Mouse (Mus musculus): ENCODE measurements at regions not wholly inside any gene's neighbourhood (a gene's known extent, or its start where the extent isn't known, plus 50 kb on each side); places are given as distances from the start of the nearest gene placed in this dataset.

DNA sequence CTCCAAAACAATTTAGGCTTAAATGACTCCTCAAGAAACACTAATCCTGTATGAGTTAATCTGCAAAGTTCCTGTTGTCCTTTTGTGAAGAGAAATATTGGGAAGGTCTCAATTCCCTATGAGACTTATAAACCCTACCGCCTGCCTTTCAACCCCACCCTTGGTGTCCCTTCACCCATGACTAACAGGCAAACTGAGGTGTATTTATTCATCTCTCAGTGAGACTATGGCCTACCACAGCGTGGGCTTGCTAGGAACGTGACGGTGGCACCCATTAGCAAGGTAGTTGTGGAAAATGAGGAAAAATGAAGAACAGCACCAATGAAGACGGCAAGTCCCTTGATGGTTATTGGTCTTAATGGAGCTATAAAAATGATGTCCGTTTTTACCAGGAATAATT is 181.0 kb upstream of the Tle1 start:
- WGBS, result 28% methylated on average over 6 of the region's 6 CpGs
- no peak for ATAC-seq (replicated peaks)
- peak overlapping the region; percentile 44; the same call in 1 of the 2 replicates for H3K4me2 ChIP-seq

DNA sequence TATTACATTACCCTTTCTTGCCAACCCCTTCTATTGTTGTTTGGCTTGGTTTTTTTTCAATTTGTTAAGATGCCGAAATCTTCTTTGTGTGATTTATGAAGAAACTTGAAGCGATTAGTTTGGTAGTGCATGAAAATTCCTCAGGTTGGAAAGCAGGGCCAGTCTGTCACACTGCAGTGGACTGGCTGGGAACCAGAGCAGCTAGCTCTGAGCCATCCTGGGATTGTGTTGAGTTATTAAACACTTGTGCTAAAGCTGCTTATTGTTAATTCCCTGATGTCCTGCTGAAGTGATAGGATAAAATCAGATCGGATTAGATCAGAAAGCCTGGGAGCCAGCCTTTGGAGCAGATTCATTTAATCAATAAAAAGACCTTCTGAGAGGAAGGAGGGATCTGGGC is 180.4 kb upstream of the Tle1 start:
- 12% methylated on average over 3 of the region's 3 CpGs for WGBS
- Histone ChIP-seq H3K4me3 (no peak overlapping the region), H3K4me1 (peaks cover 52% of the 10 kb centered on the region)

More for the DNA sequence above, 181.0 kb upstream of the Tle1 start:
- H3K4me1 ChIP-seq, result peaks cover 52% of the 10 kb centered on the region
- H3K36me3 ChIP-seq (replicated peaks), result no peaks in the 10 kb centered on the region
- no peak overlapping the region for H3K4me3 ChIP-seq
- no peaks in the 10 kb centered on the region; the same call in 1 of the 2 replicates for H3K27me3 ChIP-seq (replicated peaks)
- no peak overlapping the region for H3K9ac ChIP-seq
- H3K9me3 ChIP-seq, result no peaks in the 10 kb centered on the region
- no peak overlapping the region; the same call in 1 of the 2 replicates for H3K27ac ChIP-seq

DNA sequence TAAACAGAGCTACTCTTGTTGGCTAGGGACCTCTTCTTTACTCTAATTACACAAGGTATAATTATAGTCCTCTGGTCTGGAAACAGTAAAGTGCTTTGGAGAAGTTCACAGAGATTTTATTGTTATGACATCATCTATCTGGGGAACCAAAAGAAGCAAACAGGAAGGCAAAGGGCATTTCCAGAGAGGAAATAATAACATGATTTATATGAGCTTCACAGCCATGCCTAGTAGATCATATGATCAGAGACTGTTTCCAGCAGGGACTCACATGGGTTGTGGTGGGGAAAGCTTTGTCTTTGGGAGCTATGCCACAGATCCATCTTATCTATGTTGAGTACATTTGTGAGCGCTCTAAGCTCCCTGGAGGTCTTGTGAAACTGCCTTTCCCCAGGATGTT is 178.8 kb upstream of the Tle1 start:
- H3K27ac ChIP-seq, result no peak overlapping the region
- peaks cover 37% of the 10 kb centered on the region for H3K4me1 ChIP-seq
- no peak overlapping the region for H3K4me2 ChIP-seq
- no peak overlapping the region for H3K4me3 ChIP-seq
- H3K9ac ChIP-seq, result no peak overlapping the region
- peaks cover 5% of the 10 kb centered on the region; the same call in 1 of the 2 replicates for H3K27me3 ChIP-seq (replicated peaks)
- no peaks in the 10 kb centered on the region for H3K36me3 ChIP-seq (replicated peaks)
- 95% methylated on average over 1 of the region's 1 CpGs for WGBS
- no peak for ATAC-seq (replicated peaks)
- H3K9me3 ChIP-seq, result no peaks in the 10 kb centered on the region

More for the DNA sequence above, 180.4 kb upstream of the Tle1 start:
- Histone ChIP-seq H3K9me3 (no peaks in the 10 kb centered on the region), H3K27ac (no peak overlapping the region), H3K27me3 (replicated peaks) (no peaks in the 10 kb centered on the region; the same call in 1 of the 2 replicates), H3K36me3 (replicated peaks) (no peaks in the 10 kb centered on the region), H3K4me2 (no peak overlapping the region), H3K9ac (no peak overlapping the region)
- ATAC-seq (replicated peaks), result no peak

DNA sequence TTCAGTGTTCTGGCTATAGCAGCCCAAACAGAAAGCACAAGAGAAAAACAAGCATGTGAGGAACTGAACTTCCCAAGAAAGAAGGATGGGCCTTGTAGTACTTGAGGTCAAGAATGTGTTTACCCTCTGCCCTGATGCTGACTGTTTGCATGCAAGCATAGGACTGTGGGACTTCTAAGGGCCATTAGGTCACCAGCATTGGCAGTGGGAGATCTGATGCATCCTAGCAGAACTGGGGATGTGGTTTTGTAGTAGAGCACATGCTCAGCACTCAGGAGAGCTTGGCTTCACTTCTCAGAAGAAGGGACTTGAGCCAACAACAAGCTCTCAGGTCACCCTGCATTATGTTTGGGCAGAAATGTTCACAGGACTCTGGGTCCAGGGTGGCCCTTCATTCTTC is 178.3 kb upstream of the Tle1 start:
- Histone ChIP-seq H3K27me3 (replicated peaks) (peaks cover 5% of the 10 kb centered on the region; the same call in 1 of the 2 replicates), H3K4me1 (peaks cover 32% of the 10 kb centered on the region), H3K36me3 (replicated peaks) (no peaks in the 10 kb centered on the region), H3K9ac (no peak overlapping the region), H3K4me2 (no peak overlapping the region), H3K27ac (no peak overlapping the region), H3K4me3 (no peak overlapping the region), H3K9me3 (no peaks in the 10 kb centered on the region)
- ATAC-seq (replicated peaks), result no peak

DNA sequence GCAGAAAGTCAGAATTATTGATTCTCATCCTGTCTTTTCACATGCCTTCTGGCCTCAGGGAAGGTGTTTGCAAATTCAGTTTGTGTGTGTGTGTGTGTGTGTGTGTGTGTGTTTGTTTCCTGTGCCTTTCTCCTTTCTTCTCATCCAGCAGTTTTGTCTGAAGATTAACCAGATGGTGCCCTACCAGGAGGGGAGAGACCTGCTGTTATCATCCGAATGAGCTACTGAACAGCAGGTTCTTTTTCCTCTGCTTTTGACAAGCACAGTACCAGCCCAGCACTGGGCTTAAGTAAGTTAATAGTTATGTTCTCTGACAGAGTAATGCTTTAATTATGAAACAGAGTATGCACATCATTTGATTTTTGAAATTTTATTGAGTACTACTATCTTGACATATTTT is 176.8 kb upstream of the Tle1 start:
- ATAC-seq (replicated peaks), result no peak
- Histone ChIP-seq H3K4me1 (peaks cover 17% of the 10 kb centered on the region), H3K9ac (no peak overlapping the region), H3K4me2 (no peak overlapping the region), H3K36me3 (replicated peaks) (no peaks in the 10 kb centered on the region), H3K27me3 (replicated peaks) (peaks cover 5% of the 10 kb centered on the region), H3K9me3 (no peaks in the 10 kb centered on the region), H3K27ac (no peak overlapping the region), H3K4me3 (no peak overlapping the region)
- 39% methylated on average over 1 of the region's 1 CpGs for WGBS

DNA sequence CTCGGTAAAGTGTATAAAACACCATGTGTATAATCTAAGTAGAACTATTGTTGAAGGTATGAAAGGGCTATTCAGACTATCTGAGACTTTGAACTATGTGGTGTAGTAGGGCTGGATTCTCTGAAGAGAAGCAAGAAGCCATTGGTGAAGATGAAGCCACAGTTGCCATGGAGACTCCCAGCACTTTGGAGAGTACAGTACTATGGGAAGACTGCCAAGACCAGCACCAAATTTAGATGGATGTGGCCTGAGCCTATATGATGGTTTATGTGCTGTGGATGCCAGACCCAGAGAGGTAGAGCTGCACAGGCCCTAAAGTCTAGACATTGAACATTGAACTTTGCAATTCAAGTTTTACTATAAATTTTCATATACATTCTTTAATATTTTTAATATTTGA is 151.3 kb upstream of the Tle1 start:
- no peak for ATAC-seq (replicated peaks)

DNA sequence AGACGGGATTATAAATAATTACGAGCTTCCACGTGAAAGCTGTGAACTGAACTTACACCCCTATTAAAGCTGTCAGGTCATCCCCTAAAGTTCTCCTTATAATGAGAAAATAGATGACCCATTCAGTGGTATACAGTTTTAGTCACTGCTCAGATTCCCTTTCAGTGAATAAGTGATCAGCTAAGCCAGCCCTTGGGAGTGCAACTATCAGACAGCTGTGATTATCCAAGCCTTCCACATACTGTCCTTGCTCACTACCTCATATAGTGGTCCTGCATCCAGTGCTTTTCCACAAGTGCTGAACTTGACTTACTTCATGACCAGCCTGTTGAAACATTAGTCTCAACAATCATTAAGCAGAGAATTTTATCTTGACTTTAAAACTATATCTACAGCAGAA is 131.2 kb upstream of the Tle1 start:
- WGBS, result 74% methylated on average over 3 of the region's 3 CpGs
- no peaks in the 10 kb centered on the region for H3K27me3 ChIP-seq (replicated peaks)
- no peak for ATAC-seq (replicated peaks)

More for the DNA sequence above, 151.3 kb upstream of the Tle1 start:
- H3K36me3 ChIP-seq (replicated peaks), result no peaks in the 10 kb centered on the region
- H3K27ac ChIP-seq, result no peak overlapping the region
- no peak overlapping the region for H3K4me3 ChIP-seq
- H3K4me1 ChIP-seq, result no peaks in the 10 kb centered on the region
- H3K27me3 ChIP-seq (replicated peaks), result no peaks in the 10 kb centered on the region
- H3K9me3 ChIP-seq, result no peaks in the 10 kb centered on the region
- no peak overlapping the region for H3K4me2 ChIP-seq
- H3K9ac ChIP-seq, result no peak overlapping the region
- WGBS, result 32% methylated on average over 1 of the region's 1 CpGs

DNA sequence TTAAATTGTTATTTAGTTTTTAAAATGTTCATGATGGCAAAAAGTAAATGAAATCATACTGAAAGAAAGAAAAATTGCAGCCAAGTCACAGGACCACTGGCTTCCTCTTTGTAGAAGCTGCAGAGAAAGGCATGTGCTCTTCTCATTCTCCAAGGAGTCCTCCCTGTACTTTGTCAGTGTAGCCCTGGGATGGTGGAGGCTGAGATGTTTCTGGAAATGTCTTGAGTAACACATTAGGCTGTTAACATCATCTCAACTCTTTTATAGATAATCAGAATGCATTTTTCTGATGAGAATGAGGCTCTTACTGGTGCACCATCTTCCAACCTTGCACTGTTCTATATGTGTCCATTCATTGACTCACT is 128.3 kb upstream of the Tle1 start:
- Histone ChIP-seq H3K4me1 (no peaks in the 10 kb centered on the region), H3K27me3 (replicated peaks) (no peaks in the 10 kb centered on the region), H3K9ac (no peak overlapping the region), H3K4me2 (no peak overlapping the region), H3K4me3 (no peak overlapping the region), H3K9me3 (no peaks in the 10 kb centered on the region), H3K27ac (no peak overlapping the region), H3K36me3 (replicated peaks) (no peaks in the 10 kb centered on the region)
- no peak for ATAC-seq (replicated peaks)

More for the DNA sequence above, 131.2 kb upstream of the Tle1 start:
- Histone ChIP-seq H3K4me3 (no peak overlapping the region), H3K9me3 (no peaks in the 10 kb centered on the region), H3K9ac (no peak overlapping the region), H3K4me2 (no peak overlapping the region), H3K27ac (no peak overlapping the region), H3K36me3 (replicated peaks) (no peaks in the 10 kb centered on the region), H3K4me1 (no peaks in the 10 kb centered on the region)

DNA sequence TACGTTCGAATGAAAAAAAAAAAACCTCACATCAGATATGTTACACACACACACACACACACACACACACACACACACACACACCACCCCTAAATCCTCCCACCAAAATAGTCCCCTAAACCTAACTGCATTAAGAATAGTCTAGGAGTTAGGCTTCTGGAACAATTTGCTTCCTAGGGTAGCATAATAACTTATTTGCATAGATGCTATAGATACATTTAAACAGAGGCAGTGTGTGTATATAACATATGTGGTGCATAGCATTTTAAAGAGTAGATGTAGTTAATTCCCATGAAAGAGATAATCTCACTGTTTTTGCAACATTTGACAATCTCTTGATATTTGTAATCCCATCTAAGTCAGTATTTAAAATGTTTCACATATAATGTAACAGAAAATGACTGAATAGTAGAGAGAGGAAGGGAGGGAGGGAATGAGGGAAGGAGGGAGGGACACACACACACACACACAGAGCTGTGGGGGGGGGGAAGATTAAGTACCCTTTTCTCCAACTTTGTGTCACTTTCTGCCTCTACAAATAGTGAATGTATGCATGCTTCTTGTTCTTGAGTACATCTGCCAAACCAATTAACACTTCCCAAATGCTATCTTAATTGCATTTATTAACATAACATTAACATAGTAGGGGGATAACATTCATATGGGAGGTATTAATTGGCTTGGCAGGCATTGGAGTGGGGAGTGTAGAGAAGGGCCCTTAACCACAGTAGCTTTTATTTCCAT is 127.7 kb upstream of the Tle1 start:
- Histone ChIP-seq H3K27me3 (replicated peaks) (no peaks in the 10 kb centered on the region), H3K4me1 (no peaks in the 10 kb centered on the region), H3K4me2 (no peak overlapping the region), H3K27ac (no peak overlapping the region), H3K36me3 (replicated peaks) (no peaks in the 10 kb centered on the region), H3K9ac (no peak overlapping the region), H3K4me3 (no peak overlapping the region), H3K9me3 (no peaks in the 10 kb centered on the region)
- 96% methylated on average over 2 of the region's 2 CpGs for WGBS
- no peak for ATAC-seq (replicated peaks)

DNA sequence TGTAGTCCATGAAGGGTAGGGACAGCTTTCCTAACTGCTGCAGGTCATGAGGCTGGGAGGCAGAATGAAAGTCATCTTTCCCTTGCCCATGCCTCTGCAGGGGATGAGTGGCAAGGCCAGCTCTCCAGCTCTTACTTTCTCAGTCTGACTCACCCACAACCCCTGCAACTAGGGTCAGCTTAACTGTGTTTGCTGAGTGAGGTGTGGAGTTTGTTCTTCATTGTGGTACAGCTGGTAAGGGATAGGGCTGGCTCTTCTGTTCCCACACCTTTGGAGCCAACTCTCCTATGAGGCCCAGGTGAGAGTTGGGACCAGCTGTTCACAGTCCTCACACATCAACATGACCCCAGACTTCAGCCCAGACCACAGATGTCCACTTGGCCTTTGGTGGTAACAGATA is 124.2 kb upstream of the Tle1 start:
- no peak for ATAC-seq (replicated peaks)
- Histone ChIP-seq H3K4me2 (no peak overlapping the region), H3K27ac (no peak overlapping the region), H3K4me3 (no peak overlapping the region), H3K4me1 (no peaks in the 10 kb centered on the region), H3K9ac (no peak overlapping the region), H3K27me3 (replicated peaks) (no peaks in the 10 kb centered on the region), H3K36me3 (replicated peaks) (no peaks in the 10 kb centered on the region), H3K9me3 (no peaks in the 10 kb centered on the region)

DNA sequence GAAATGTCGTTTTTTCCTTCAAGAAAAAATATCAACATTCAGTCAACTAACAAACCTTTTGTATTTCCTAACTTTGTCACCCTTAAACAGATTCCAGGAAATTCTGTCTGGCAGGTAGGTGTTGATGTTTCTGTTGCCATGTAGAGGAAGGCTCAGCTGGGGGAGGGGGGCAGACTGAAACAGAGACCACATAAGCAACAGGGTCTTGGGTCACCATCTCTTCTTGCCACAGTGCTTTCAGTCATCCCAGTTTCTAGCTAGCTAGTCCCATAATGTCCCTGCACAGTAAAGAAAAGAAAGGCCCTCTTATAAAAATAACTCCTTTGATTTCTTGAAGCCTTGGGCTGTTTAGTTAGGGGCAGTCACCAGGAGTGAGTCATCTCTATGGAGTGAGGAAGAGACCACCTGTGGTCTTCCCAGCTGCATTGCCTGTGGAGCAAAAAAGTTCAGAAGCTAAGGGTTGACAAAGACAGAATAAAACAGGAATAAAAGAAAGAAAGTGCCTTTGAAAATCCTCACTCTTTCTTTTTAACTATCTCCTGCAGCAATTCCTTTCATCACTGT is 84.5 kb upstream of the Tle1 start:
- Histone ChIP-seq H3K4me3 (no peak overlapping the region), H3K9me3 (no peaks in the 10 kb centered on the region), H3K27ac (no peak overlapping the region), H3K4me1 (no peaks in the 10 kb centered on the region), H3K27me3 (replicated peaks) (no peaks in the 10 kb centered on the region), H3K4me2 (no peak overlapping the region), H3K36me3 (replicated peaks) (no peaks in the 10 kb centered on the region), H3K9ac (no peak overlapping the region)
- WGBS, result 44% methylated on average over 1 of the region's 1 CpGs
- ATAC-seq (replicated peaks), result peak; percentile 94

DNA sequence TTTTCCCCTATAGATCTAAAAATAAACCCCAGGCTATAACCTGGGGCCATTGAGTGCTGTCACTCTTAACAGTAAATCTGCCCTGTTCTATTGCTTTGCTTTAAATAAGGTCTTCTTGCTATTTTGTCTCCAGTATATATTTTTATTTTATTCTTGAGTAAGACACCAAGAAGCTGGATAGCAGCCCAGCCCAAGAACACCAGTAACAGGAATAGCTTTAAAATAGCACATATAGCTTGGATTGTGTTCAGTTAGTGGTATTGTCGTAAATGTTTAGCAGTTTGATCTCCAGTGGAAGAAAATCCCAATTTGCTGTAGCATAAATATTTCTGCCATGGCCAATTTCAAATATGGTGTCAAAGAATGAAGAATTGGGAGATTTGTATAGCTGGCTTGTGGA is 49.8 kb upstream of the Tle1 start:
- H3K27me3 ChIP-seq (replicated peaks), result no peaks in the 10 kb centered on the region
- H3K4me3 ChIP-seq, result no peak overlapping the region

More for the DNA sequence above, 49.8 kb upstream of the Tle1 start:
- no peak overlapping the region for H3K4me2 ChIP-seq
- no peaks in the 10 kb centered on the region for H3K4me1 ChIP-seq
- no peak overlapping the region for H3K27ac ChIP-seq
- no peak for ATAC-seq (replicated peaks)
- H3K9me3 ChIP-seq, result no peaks in the 10 kb centered on the region
- WGBS, result 95% methylated on average over 1 of the region's 1 CpGs
- no peaks in the 10 kb centered on the region for H3K36me3 ChIP-seq (replicated peaks)
- H3K9ac ChIP-seq, result no peak overlapping the region

All from midbrain, embryonic 15.5 days (tissue).